Mouse (Mus musculus): ENCODE results near the gene Gm10717. TPM values are rescaled to one million over a fixed set of nuclear protein-coding genes. Genes with fewer than 3 reads are reported as not detected.

Gm10717 gene
- polyA plus RNA-seq (2021; fragmentation: Nextera tagmentation) = 2.4 TPM in 1 of 2 replicates, not detected in the other
- long read RNA-seq, experiment 1 = 0 reads
- long read RNA-seq, experiment 2 = 0 reads

DNA sequence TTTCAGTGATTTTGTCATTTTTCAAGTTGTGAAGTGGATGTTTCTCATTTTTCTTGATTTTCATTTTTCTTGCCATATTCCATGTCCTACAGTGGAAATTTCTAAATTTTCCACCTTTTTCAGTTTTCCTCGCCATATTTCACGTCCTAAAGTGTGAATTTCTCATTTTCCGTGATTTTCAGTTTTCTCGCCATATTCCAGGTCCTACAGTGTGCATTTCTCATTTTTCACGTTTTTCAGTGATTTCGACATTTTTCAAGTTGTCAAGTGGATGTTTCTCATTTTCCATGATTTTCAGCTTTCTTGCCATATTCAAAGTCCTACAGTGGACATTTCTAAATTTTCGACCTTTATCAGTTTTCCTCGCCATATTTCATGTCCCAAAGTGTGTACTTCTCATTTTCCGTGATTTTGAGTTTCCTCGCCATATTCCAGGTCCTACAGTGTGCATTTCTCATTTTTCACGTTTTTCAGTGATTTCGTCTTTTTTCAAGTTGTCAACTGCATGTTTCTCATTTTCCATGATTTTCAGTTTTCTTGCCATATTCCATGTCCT is at the start of gene Gm10717:
Gene Gm10717, plus strand, starts transcription at position 506 of the 556 bp plus-strand sequence.

DNA sequence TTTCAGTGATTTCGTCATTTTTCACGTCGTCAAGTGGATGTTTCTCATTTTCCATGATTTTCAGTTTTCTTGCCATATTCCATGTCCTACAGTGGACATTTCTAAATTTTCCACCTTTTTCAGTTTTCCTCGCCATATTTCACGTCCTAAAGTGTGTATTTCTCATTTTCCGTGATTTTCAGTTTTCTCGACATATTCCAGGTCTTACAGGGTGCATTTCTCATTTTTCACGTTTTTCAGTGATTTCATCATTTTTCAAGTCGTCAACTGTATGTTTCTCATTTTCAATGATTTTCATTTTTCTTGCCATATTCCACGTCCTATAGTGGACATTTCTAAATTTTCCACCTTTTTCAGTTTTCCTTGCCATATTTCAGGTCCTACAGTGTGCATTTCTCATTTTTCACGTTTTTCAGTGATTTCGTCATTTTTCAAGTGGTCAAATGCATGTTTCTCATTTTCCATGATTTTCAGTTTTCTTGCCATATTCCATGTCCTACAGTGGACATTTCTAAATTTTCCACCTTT is 24.7 kb upstream of the Gm10717 start, which contains the start of gene Gm10722:
Gene Gm10722, plus strand, starts transcription at position 478 of the 528 bp plus-strand sequence.

GRCm38 (mm10) chr9:3002794-3003396 is 22.3 kb upstream of the Gm10717 start, which contains the start of gene Gm11168:
TSS of gene Gm11168 (plus strand) at chr9:3003346.

DNA sequence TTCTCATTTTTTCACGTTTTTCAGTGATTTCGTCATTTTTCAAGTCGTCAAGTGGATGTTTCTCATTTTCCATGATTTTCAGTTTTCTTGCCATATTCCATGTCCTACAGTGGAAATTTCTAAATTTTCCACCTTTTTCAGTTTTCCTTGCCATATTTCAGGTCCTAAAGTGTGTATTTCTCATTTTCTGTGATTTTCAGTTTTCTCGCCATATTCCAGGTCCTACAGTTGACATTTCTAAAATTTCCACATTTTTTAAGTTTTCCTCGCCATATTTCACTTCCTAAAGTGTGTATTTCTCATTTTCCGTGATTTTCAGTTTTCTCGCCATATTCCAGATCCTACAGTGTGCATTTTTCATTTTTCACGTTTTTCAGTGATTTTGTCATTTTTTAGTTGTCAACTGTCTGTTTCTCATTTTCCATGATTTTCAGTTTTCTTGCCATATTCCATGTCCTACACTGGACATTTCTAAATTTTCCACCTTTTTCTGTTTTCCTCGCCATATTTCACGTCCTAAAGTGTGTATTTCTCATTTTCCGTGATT is 12.4 kb upstream of the Gm10717 start, which contains the start of gene Gm10721:
Gene Gm10721, plus strand, starts transcription at position 408 of the 547 bp plus-strand sequence.

DNA sequence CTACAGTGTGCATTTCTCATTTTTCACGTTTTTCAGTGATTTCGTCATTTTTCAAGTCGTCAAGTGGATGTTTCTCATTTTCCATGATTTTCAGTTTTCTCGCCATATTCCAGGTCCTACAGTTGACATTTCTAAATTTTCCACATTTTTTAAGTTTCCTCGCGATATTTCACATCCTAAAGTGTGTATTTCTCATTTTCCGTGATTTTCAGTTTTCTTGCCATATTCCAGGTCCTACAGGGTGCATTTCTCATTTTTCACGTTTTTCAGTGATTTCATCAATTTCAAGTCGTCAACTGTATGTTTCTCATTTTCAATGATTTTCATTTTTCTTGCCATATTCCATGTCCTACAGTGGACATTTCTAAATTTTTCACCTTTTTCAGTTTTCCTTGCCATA is 9.9 kb upstream of the Gm10717 start, which contains the start of gene Gm10720:
Gene Gm10720, plus strand, starts transcription at position 301 of the 400 bp plus-strand sequence.

DNA sequence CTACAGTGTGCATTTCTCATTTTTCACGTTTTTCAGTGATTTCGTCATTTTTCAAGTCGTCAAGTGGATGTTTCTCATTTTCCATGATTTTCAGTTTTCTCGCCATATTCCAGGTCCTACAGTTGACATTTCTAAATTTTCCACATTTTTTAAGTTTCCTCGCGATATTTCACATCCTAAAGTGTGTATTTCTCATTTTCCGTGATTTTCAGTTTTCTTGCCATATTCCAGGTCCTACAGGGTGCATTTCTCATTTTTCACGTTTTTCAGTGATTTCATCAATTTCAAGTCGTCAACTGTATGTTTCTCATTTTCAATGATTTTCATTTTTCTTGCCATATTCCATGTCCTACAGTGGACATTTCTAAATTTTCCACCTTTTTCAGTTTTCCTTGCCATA is 8.1 kb upstream of the Gm10717 start, which contains the start of gene Gm10719:
Gene Gm10719, plus strand, starts transcription at position 301 of the 400 bp plus-strand sequence.

GRCm38 (mm10) chr9:3023312-3023984 is 1.8 kb upstream of the Gm10717 start, which contains the start of gene Gm10718:
TSS of gene Gm10718 (plus strand) at chr9:3023547.

DNA sequence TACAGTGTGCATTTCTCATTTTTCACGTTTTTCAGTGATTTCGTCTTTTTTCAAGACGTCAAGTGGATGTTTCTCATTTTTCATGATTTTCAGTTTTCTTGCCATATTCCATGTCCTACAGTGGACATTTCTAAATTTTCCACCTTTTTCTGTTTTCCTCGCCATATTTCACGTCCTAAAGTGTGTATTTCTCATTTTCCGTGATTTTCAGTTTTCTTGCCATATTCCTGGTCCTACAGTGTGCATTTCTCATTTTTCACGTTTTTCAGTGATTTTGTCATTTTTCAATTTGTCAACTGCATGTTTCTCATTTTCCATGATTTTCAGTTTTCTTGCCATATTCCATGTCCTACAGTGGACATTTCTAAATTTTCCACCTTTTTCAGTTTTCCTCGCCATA is 9.1 kb downstream of the Gm10717 start, which contains the start of gene Gm17535:
Gene Gm17535, plus strand, starts transcription at position 301 of the 400 bp plus-strand sequence.

GRCm38 (mm10) chr9:3036577-3036976 is 11.4 kb downstream of the Gm10717 start, which contains the start of gene Gm10715:
TSS of gene Gm10715 (plus strand) at chr9:3036877.

Other genes with a start within 250 kb of the Gm10717 start
- 0.40 TPM in 1 of 2 replicates, not detected in the other for gene Gm10722, start 24.5 kb upstream of the Gm10717 start, polyA plus RNA-seq (2021; fragmentation: Nextera tagmentation)
- 0.46 TPM in 1 of 2 replicates, not detected in the other for gene Gm11168, start 22.1 kb upstream of the Gm10717 start, polyA plus RNA-seq (2021; fragmentation: Nextera tagmentation)
- gene Gm10721, start 12.3 kb upstream of the Gm10717 start, polyA plus RNA-seq (2021; fragmentation: Nextera tagmentation) = 0.49 TPM in 1 of 2 replicates, not detected in the other
- not detected in 2 replicates for gene Gm10720, start 9.8 kb upstream of the Gm10717 start, polyA plus RNA-seq (2021; fragmentation: Nextera tagmentation)
- gene Gm10719, start 8.0 kb upstream of the Gm10717 start, polyA plus RNA-seq (2021; fragmentation: Nextera tagmentation) = 2.3 TPM in 1 of 2 replicates, not detected in the other
- 2.1 TPM in 1 of 2 replicates, not detected in the other for gene Gm10718, start 1.9 kb upstream of the Gm10717 start, polyA plus RNA-seq (2021; fragmentation: Nextera tagmentation)
- gene Gm17535, start 9.2 kb downstream of the Gm10717 start, polyA plus RNA-seq (2021; fragmentation: Nextera tagmentation) = not detected in 2 replicates
- gene Gm10715, start 11.5 kb downstream of the Gm10717 start, polyA plus RNA-seq (2021; fragmentation: Nextera tagmentation) = not detected in 2 replicates